Mouse (Mus musculus): ENCODE results near the gene Fam3b.

DNA sequence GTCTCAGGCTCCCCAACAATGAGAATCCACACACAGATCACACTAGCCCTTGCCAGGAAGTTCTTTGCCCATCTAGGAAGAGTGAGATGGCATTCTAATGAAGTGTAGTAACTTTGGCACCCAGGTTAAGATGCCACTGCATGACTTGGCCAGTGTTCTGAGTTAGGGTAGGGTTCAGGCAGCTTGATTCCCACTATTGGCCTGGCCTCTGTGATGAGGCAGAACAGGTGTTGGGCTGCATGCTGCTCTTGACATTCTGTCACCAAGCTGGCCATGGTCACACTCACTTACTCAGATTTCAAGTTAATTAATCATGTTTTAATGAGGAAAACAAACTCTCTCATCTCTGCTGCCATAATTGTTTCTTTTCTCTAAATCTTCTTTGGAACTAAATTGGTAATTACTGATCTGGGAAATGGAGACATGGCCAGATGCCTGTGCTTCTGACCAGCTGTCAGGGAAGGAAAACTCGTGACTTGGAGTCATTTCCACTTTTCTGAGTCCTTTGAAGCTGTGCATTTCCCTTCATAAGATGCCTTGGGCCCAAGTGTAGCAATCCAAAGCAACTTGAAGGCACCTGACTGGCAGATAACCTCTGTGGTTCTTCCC is 77.1 kb downstream of the Fam3b start:
- no peak for TF ChIP-seq CTCF (IDR thresholded peaks at IDR 0.05; ENCODE audit: low read depth, low read length)
- TF ChIP-seq EP300 (IDR thresholded peaks at IDR 0.05; ENCODE audit: insufficient read depth, low read depth, low read length), result no peak

Measured in ES-Bruce4 (cell line).